Mouse (Mus musculus) forebrain, embryonic 10.5 days (tissue): ENCODE data around the gene Zfp652. TPM values are rescaled to one million over a fixed set of nuclear protein-coding genes. Genes with fewer than 3 reads are reported as not detected.

Experiments
- DNase-seq: peaks from one replicate; pipeline ENCODE4 v3.0.0-alpha.2; 2017; ENCODE audit warnings: low spot score; ENCODE audit errors: extremely low spot score
- H3K27ac ChIP-seq: fragments of 300-500 bp; sonication (generic); 2 replicates; pipeline ENCODE4 v1.5.1; 2016; ENCODE audit warnings: mild to moderate bottlenecking
- H3K27me3 ChIP-seq: fragments of 300-500 bp; sonication (generic); 2 replicates; pipeline ENCODE4 v1.6.1; 2016; ENCODE audit warnings: mild to moderate bottlenecking; ENCODE audit not compliant: poor library complexity, severe bottlenecking
- H3K36me3 ChIP-seq: fragments of 300-500 bp; sonication (generic); replicated peaks from 2 replicates; pipeline ENCODE4 v1.6.1; 2016; ENCODE audit warnings: mild to moderate bottlenecking, moderate library complexity
- H3K4me1 ChIP-seq: fragments of 300-500 bp; sonication (generic); 2 replicates; pipeline ENCODE4 v1.6.1; 2016
- H3K4me3 ChIP-seq: fragments of 300-500 bp; sonication (generic); 2 replicates; pipeline ENCODE4 v1.5.1; 2016; ENCODE audit warnings: mild to moderate bottlenecking, moderate library complexity
- H3K9me3 ChIP-seq: fragments of 300-500 bp; sonication (generic); 2 replicates; pipeline ENCODE4 v1.6.1; 2016; ENCODE audit warnings: mild to moderate bottlenecking, moderate library complexity
- WGBS: fragments of 180-500 bp; shearing (Covaris S2); methylation state at CpG from one replicate; pipeline ENCODE4 v1.1.7; 2016; 5-methylcytosine and 5-hydroxymethylcytosine counted together
- polyA plus RNA-seq: library from polyadenylated mRNA; unstranded; fragments of >200 nt; fragmentation: Nextera tagmentation; extraction: Ambion mirVana; gene quantifications from 2 replicates; pipeline ENCODE4 v1.2.1, GENCODE M21; 2016

Gene Zfp652
- polyA plus RNA-seq, 1 experiment from 2014 or later, result 18.7 TPM

DNA sequence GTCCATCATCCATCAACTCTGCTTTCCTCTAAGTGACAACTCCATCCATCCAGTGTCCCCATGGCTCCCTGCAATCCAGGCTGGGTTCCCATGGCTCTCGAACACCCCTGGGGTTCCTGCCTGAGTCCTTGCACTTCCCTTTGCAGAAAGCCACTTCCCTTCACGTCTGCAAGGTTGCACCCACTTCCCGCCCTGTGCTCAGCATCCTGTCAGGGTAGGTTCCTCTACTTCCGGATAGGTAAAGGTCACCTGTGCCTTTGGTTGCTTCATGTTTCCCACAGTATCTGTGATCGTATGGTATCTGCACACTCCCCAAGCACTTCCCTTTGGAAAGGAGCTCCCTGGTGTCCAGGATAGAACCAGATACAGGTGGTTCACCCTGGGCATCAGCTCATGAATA, 92.5 kb downstream of the Zfp652 start:
- WGBS, result 80% methylated on average over 5 of the region's 5 CpGs
- H3K27me3 ChIP-seq, result no peaks in the 10 kb centered on the region
- H3K4me1 ChIP-seq, result peaks cover 7% of the 10 kb centered on the region
- DNase-seq, result no peak
- H3K4me3 ChIP-seq, result no peak overlapping the region
- H3K27ac ChIP-seq, result no peak overlapping the region
- H3K9me3 ChIP-seq, result peaks cover 7% of the 10 kb centered on the region; the same call in 1 of the 2 replicates
- no peaks in the 10 kb centered on the region for H3K36me3 ChIP-seq

DNA sequence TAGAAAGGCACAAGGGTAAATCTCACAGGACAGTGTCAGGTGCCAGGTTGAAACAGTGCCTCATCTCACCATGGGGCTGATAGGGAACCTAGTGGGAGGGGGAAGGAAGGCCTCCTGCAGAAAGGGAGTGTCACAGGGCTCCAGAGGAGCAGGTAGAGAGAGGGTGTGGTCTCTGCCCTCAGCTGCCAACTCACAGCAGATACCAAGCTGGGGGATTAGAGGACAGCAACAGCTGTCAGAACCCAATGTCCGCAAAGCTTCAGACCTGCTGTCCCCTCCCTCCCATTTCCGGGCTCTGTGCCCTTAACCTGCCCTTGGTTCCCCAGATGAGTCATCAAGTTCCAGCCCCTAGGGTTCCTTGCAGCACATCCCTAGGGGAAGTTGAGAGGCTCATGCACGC, 93.1 kb downstream of the Zfp652 start:
- H3K27me3 ChIP-seq, result no peaks in the 10 kb centered on the region
- H3K27ac ChIP-seq, result no peak overlapping the region
- no peak for DNase-seq
- peaks cover 12% of the 10 kb centered on the region for H3K4me1 ChIP-seq
- no peak overlapping the region for H3K4me3 ChIP-seq
- H3K36me3 ChIP-seq, result no peaks in the 10 kb centered on the region
- peaks cover 7% of the 10 kb centered on the region; the same call in 1 of the 2 replicates for H3K9me3 ChIP-seq
- 53% methylated on average over 3 of the region's 3 CpGs for WGBS

DNA sequence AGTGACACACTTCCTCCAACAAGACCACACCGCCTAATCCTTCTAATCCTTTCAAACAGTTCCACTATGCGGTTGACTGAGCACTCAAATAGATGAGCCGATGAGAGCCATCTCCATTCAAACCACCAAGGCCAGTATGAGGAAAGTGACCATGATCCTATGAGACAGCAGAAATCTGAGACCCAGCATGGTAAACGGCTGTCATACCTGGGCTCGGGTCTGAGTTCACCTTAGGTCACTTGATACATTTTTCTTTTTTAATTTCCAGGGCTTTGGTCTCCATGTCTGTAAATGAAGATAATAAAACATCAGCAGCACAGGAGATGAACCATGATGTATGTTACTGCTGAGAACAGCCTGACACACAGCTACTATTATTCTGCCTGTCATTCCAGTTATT, 95.4 kb downstream of the Zfp652 start:
- no peak overlapping the region for H3K4me3 ChIP-seq
- no peak overlapping the region for H3K27ac ChIP-seq
- H3K27me3 ChIP-seq, result 0 out of 2 replicates have a peak, but pooled peaks cover 5% of the 10 kb centered on the region
- DNase-seq, result no peak
- peaks cover 7% of the 10 kb centered on the region; the same call in 1 of the 2 replicates for H3K9me3 ChIP-seq
- 93% methylated on average over 5 of the region's 5 CpGs for whole genome bisulfite sequencing
- peaks cover 15% of the 10 kb centered on the region for H3K4me1 ChIP-seq
- no peaks in the 10 kb centered on the region for H3K36me3 ChIP-seq

DNA sequence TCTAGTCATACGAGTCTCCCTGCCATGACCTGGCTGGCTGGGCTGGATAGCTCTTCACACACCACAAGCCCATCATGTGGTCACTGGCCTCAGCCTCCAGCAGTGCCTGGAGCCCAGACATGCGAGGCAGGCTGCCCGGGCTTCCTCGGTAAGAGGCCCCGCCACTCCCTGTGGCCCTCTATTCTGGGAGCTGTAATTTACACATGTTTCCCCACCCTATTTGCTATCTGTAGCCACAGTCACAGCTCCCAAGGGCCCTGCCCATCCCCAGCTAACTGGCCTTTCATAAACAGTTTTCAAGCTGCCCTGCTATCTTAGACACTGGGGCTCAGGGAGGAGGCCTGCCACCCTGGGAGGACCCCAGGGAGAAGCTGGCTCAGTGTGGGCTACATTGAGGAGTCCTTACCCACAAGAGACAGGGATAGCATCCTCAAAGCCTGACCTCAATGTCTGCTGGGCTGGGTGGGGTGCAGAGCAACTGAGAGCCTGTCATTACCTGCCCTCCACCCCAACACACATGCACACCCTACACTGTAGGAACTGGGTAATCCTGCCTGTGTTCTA, 96.1 kb downstream of the Zfp652 start:
- no peak for DNase-seq
- 80% methylated on average over 5 of the region's 5 CpGs for WGBS
- peak overlapping the region; percentile 36 for H3K27ac ChIP-seq
- H3K9me3 ChIP-seq, result peaks cover 7% of the 10 kb centered on the region; the same call in 1 of the 2 replicates
- H3K27me3 ChIP-seq, result 0 out of 2 replicates have a peak, but pooled peaks cover 5% of the 10 kb centered on the region
- H3K36me3 ChIP-seq, result no peaks in the 10 kb centered on the region
- peaks cover 15% of the 10 kb centered on the region for H3K4me1 ChIP-seq
- no peak overlapping the region for H3K4me3 ChIP-seq

DNA sequence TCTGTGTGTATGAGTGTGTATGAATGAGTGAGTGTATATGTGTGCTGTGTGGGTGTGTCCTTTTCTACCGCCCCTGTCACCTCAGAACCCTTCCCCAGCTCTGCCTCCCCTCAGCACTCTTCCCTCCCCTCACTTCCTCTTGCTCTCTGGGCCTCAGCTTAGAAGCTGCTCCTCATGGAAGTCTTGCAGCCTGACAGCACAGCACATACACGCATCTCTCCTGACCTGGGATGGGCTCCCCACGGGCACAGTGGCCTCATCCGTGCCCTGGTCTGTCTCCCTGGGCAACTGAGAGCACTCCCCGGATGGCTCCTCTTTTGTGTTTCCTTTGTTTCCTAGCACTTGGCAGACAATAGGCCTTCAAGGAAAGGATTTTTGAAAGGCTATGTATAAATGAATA, 97.1 kb downstream of the Zfp652 start:
- H3K27ac ChIP-seq, result peak overlapping the region; percentile 45
- 27% methylated on average over 5 of the region's 5 CpGs for WGBS
- no peak overlapping the region for H3K4me3 ChIP-seq
- H3K27me3 ChIP-seq, result 0 out of 2 replicates have a peak, but pooled peaks cover 5% of the 10 kb centered on the region
- no peak for DNase-seq
- H3K9me3 ChIP-seq, result peaks cover 7% of the 10 kb centered on the region; the same call in 1 of the 2 replicates
- H3K4me1 ChIP-seq, result peaks cover 15% of the 10 kb centered on the region
- H3K36me3 ChIP-seq, result no peaks in the 10 kb centered on the region

DNA sequence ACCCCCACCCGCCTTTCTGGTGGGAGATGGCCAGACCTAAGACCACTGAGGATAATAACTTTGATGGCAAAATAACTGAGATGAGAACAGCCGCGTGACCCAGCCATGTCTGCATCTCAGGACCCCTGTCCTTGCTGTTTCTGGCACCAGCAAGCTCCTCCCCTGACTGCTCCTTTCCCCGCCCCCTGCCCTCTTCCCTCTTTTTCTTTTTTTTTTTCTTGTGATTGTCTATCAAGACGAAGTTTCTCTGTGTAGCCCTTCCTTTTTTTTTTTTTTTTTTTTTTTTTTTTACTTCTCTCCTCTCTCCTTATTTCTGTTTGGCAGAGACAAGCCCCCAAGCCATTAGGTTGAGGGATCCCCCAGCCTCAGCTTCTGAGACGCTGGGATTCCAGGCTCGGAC, 98.4 kb downstream of the Zfp652 start:
- DNase-seq, result no peak
- H3K4me1 ChIP-seq, result peaks cover 15% of the 10 kb centered on the region
- no peak overlapping the region for H3K4me3 ChIP-seq
- H3K9me3 ChIP-seq, result peaks cover 7% of the 10 kb centered on the region; the same call in 1 of the 2 replicates
- WGBS, result 64% methylated on average over 7 of the region's 7 CpGs
- 0 out of 2 replicates have a peak, but pooled peaks cover 5% of the 10 kb centered on the region for H3K27me3 ChIP-seq
- no peaks in the 10 kb centered on the region for H3K36me3 ChIP-seq
- H3K27ac ChIP-seq, result peak overlapping the region; percentile 37; the same call in 1 of the 2 replicates

DNA sequence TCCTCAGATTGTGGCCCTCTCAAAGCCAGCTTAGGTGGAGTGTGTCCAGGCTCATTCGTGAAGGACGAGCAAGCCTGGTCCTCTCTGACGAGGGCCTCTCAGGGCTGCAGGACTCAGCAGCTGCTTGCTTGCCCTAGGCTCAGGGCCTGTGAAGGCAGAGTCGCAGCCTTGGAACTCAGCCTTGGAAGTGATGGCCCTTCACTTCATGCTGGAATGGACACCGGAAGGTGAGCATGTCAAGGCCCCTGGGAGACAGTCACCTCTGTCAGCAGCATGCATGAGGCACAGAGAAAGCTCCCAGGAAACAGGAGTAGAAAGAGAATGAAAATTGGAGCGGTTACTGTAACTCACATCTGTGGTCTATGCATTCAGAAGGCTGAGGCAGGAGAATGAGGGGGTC, 99.3 kb downstream of the Zfp652 start:
- no peak overlapping the region for H3K27ac ChIP-seq
- peaks cover 15% of the 10 kb centered on the region for H3K4me1 ChIP-seq
- 90% methylated on average over 6 of the region's 6 CpGs for WGBS
- H3K36me3 ChIP-seq, result no peaks in the 10 kb centered on the region
- H3K4me3 ChIP-seq, result no peak overlapping the region
- H3K27me3 ChIP-seq, result 0 out of 2 replicates have a peak, but pooled peaks cover 5% of the 10 kb centered on the region
- DNase-seq, result no peak
- H3K9me3 ChIP-seq, result peaks cover 7% of the 10 kb centered on the region; the same call in 1 of the 2 replicates

DNA sequence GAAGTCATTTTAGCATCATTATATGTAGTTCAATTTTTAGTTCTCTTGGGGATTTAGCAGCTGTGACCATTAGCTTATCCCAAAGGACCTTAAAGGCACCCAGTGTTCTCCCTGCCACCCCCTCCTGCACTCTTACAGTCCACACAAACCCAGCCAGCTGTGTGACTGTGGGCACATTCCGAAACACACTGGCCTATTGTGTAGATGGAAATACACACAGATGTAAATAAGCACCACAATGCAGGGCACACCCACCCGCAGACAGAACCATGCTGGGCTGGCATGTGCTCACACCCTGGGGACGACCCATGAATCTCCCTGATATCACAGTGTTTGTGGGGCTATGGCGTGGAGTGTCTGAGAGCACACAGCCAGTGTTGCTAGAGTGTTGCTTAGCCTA, 99.8 kb downstream of the Zfp652 start:
- H3K27me3 ChIP-seq, result 0 out of 2 replicates have a peak, but pooled peaks cover 5% of the 10 kb centered on the region
- no peak for DNase-seq
- H3K4me1 ChIP-seq, result peaks cover 15% of the 10 kb centered on the region
- H3K36me3 ChIP-seq, result no peaks in the 10 kb centered on the region
- H3K4me3 ChIP-seq, result no peak overlapping the region
- H3K27ac ChIP-seq, result no peak overlapping the region
- peaks cover 7% of the 10 kb centered on the region; the same call in 1 of the 2 replicates for H3K9me3 ChIP-seq
- 76% methylated on average over 4 of the region's 4 CpGs for WGBS

DNA sequence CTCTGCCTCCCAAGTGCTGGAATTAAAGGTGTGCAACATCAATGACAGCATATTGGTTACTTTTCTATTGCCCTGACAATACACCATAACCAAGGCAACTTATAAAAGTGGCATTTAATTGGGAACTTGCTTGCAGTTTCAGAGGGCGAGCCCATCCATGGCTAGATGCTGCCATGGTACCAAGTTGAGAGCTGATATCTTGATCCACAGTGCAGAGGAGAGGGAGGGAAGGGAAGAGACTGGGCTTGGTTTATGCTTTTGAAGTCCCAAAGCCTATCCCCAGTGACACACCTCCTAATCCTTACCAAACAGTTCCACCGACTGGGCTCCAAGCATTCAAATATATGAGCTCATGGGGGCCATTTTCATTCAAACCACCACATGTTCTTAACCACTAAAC, 101.6 kb downstream of the Zfp652 start:
- 92% methylated on average over 2 of the region's 2 CpGs for WGBS
- no peaks in the 10 kb centered on the region for H3K9me3 ChIP-seq
- no peaks in the 10 kb centered on the region for H3K36me3 ChIP-seq
- no peak for DNase-seq
- 0 out of 2 replicates have a peak, but pooled peaks cover 5% of the 10 kb centered on the region for H3K27me3 ChIP-seq
- no peak overlapping the region for H3K27ac ChIP-seq
- no peak overlapping the region for H3K4me3 ChIP-seq
- H3K4me1 ChIP-seq, result peaks cover 15% of the 10 kb centered on the region

DNA sequence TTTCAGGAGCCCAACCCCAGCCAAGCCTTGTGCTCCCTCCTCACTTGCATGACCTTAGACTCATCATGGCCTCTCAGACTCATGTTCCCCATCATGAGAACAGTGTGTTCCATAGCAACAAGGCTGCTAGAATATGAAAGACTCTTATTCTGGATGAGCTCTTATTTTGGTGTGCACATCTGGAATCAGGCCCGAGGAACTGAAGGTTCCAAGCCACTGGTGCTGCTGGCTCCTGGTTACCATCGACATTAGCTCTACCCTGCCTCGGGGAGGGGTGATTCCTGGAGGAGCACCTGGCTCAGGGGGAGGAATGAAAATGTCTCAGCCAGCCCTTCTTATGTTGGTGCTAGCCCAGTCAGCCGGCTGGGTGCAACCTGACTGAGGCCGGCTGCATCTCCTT, 102.4 kb downstream of the Zfp652 start:
- H3K4me1 ChIP-seq, result peaks cover 9% of the 10 kb centered on the region
- 0 out of 2 replicates have a peak, but pooled peaks cover 5% of the 10 kb centered on the region for H3K27me3 ChIP-seq
- 78% methylated on average over 5 of the region's 5 CpGs for WGBS
- no peak overlapping the region for H3K4me3 ChIP-seq
- no peaks in the 10 kb centered on the region for H3K9me3 ChIP-seq
- H3K27ac ChIP-seq, result no peak overlapping the region
- H3K36me3 ChIP-seq, result no peaks in the 10 kb centered on the region
- DNase-seq, result no peak

DNA sequence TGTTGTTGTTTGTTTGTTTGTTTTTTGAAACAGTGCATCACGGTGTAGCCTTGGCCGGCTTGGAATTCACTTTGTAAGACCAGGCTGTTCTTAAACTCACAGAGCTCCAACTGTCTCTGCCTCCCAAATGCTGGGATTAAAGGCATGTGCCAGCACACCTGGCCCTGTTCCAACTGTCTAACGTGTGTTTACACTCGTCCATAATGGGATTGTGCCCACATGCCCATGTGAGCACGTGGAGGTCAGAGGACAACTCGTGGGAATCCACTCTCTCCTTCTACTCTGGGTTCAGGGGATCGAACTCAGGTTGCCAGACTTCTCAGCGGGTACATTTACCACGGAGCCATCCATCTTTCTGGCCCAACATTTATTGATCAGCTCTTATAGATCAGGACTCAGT, 102.9 kb downstream of the Zfp652 start:
- H3K4me3 ChIP-seq, result no peak overlapping the region
- DNase-seq, result no peak
- H3K4me1 ChIP-seq, result peaks cover 4% of the 10 kb centered on the region
- no peak overlapping the region for H3K27ac ChIP-seq
- H3K36me3 ChIP-seq, result no peaks in the 10 kb centered on the region
- no peaks in the 10 kb centered on the region for H3K9me3 ChIP-seq
- 85% methylated on average over 9 of the region's 9 CpGs for WGBS
- 0 out of 2 replicates have a peak, but pooled peaks cover 5% of the 10 kb centered on the region for H3K27me3 ChIP-seq

DNA sequence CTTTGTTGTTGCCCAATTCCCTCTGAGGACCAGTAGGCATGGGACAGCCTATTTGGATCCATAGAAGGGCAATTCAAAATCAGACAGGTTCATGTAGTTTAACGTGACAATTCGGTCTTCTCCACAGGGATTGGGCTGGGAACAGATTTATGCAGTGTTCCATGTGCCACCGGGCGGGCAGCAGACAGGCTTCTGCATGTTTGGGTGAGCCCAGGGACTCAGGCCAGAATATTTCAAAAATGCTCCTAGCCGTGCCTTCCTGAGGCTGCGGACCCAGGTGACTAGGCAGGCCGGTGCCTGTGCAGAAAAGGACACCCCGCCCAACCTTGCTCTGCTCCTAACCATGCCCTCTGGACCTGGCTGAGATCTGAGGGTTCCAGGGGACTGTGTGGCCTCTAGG, 106.7 kb downstream of the Zfp652 start:
- DNase-seq, result no peak
- Histone ChIP-seq H3K27me3 (peaks cover 28% of the 10 kb centered on the region), H3K36me3 (no peaks in the 10 kb centered on the region), H3K9me3 (no peaks in the 10 kb centered on the region), H3K4me3 (no peak overlapping the region), H3K27ac (no peak overlapping the region), H3K4me1 (peaks cover 13% of the 10 kb centered on the region)
- WGBS, result 90% methylated on average over 8 of the region's 8 CpGs

DNA sequence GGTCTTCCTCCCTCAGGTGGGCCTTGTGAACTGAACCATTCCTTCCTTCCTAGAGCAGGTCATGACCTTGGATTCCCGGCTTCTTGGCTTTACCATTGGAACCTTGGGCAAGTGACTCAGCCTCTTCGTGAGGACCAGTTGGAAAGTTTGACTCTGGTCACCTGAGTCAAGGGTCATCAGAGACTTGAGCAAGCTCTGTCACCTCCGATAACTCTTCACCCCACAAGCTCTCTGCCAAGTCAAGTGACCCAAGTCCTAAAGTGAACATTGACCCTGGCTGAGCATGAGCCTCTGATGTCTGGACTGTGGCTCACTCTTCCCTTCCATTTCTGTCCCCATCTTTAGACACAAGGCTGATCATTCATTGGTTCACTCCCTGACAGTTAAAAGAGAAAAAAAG, 109.0 kb downstream of the Zfp652 start:
- WGBS, result 93% methylated on average over 3 of the region's 3 CpGs
- no peaks in the 10 kb centered on the region for H3K9me3 ChIP-seq
- no peak overlapping the region for H3K27ac ChIP-seq
- H3K36me3 ChIP-seq, result no peaks in the 10 kb centered on the region
- no peak overlapping the region for H3K4me3 ChIP-seq
- peaks cover 27% of the 10 kb centered on the region for H3K4me1 ChIP-seq
- DNase-seq, result no peak
- peaks cover 50% of the 10 kb centered on the region for H3K27me3 ChIP-seq
